Mouse (Mus musculus) stomach, postnatal 0 days (tissue): ENCODE data around the gene Cd72.

Experiments used
- CTCF ChIP-seq: IDR thresholded peaks from 2 replicates; pipeline ENCODE4 v1.5.1; 2016; ENCODE audit warnings: antibody characterized with exemption, low read depth, mild to moderate bottlenecking, moderate library complexity
- EP300 ChIP-seq: optimal IDR thresholded peaks from 2 replicates; pipeline ENCODE3; 2016; ENCODE audit warnings: antibody characterized with exemption

DNA sequence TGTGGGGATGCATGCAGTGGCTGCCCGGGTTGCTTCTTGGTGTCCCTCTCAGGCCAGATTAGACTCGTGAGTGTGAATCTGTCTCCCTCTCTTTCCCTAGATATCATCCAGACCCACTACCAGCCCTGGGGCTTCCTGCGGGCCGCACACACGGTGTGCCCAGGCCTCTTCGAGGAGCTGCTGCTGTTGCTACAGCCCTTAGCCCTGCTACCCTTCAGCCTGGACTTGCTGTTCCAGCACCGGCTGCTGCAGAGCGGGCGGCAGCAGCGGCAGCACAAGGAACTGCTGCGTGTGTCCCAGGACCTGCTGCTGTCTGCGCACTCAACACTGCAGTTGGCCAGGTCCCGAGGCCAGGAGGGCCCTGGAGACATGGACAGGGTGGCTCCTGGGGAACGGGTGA is 29.2 kb downstream of the Cd72 start:
- no peak for TF ChIP-seq CTCF
- no peak for TF ChIP-seq EP300
